8 mouse cellular contexts compared by ENCODE assay signal in genomic region chr11:104468751-104469268, GRCm38 (mm10). TPM values are rescaled to one million over a fixed set of nuclear protein-coding genes. Genes with fewer than 3 reads are reported as not detected.
DNase-seq lines count a peak whose midpoint lies in the region; ATAC-seq and TF ChIP-seq lines count a peak whose summit lies in the region.

Gene Kansl1 (minus strand): TSS chr11:104468861.

- H3K4me2 ChIP-seq in embryonic facial prominence, embryonic 14.5 days (ENCODE audit: low read depth, low read length): peak within 1 kb of the TSS; percentile 71
- H3K4me2 ChIP-seq in heart, embryonic 14.5 days (ENCODE audit: low read length): peak within 1 kb of the TSS; percentile 75
- peak within 1 kb of the TSS; percentile 88 for H3K4me2 ChIP-seq in stomach, embryonic 16.5 days (ENCODE audit: low read depth, low read length)

- H3K4me1 ChIP-seq in embryonic facial prominence, embryonic 14.5 days (ENCODE audit: control insufficient read depth, insufficient read depth, low read length): peaks cover 12% of the 10 kb centered on the region
- H3K4me1 ChIP-seq in heart, embryonic 14.5 days (ENCODE audit: control insufficient read depth in 2 of 2, insufficient read depth in 2 of 2, low read length in 2 of 2): peaks cover 0 to 16% of the 10 kb centered on the region in 2 experiments; a peak in 3 of 4 replicates
- peaks cover 7% of the 10 kb centered on the region for H3K4me1 ChIP-seq in stomach, embryonic 16.5 days (ENCODE audit: control insufficient read depth, insufficient read depth, low read length)

- intact Hi-C loops in left cerebral cortex, adult 2 months (cut with DNase I): no loop called here

- peak; percentile 69 for ATAC-seq in embryonic facial prominence, embryonic 14.5 days (ENCODE audit: low read depth)
- peak; percentile 73 for ATAC-seq in heart, embryonic 14.5 days (ENCODE audit: insufficient number of reproducible peaks, insufficient read depth, low FRiP score, low read depth)
- ATAC-seq in stomach, embryonic 16.5 days (ENCODE audit: insufficient read depth, low FRiP score): peak; percentile 77

- no peak for TF ChIP-seq CTCF in left cerebral cortex, adult 2 months (IDR thresholded peaks at IDR 0.05)

- DNase-seq in left cerebral cortex, adult 2 months (ENCODE audit: extremely low spot score in 1 of 2, low spot score in 2 of 2): peak; percentile 11 to 25
- DNase-seq in left cerebral cortex, adult 9 months (ENCODE audit: low spot score in 2 of 2): no peak
- peak; percentile 55 for DNase-seq in adrenal gland, postnatal 10 days
- DNase-seq in embryonic facial prominence, embryonic 14.5 days (ENCODE audit: low spot score): peak; percentile 4
- peak in 1 of 2 experiments; percentile 5 for DNase-seq in layer of hippocampus, postnatal 14 days (ENCODE audit: low spot score in 2 of 2)
- DNase-seq in lung, postnatal 25 days (ENCODE audit: low spot score): peak; percentile 6

- no peaks in the 10 kb centered on the region for H3K27me3 ChIP-seq in embryonic facial prominence, embryonic 14.5 days (replicated peaks; ENCODE audit: control insufficient read depth, insufficient read depth, low read length)
- no peaks in the 10 kb centered on the region for H3K27me3 ChIP-seq in heart, embryonic 14.5 days (ENCODE audit: control insufficient read depth, insufficient read depth, low read length)
- H3K27me3 ChIP-seq in stomach, embryonic 16.5 days (ENCODE audit: control insufficient read depth, insufficient read depth, low read length): no peaks in the 10 kb centered on the region

- WGBS in embryonic facial prominence, embryonic 14.5 days: under 1% methylated on average over 26 of the region's 69 CpGs
- WGBS in heart, embryonic 14.5 days: under 1% methylated on average over 66 of the region's 69 CpGs
- WGBS in stomach, embryonic 16.5 days: under 1% methylated on average over 60 of the region's 69 CpGs

- no peaks in the 10 kb centered on the region for H3K9me3 ChIP-seq in embryonic facial prominence, embryonic 14.5 days (ENCODE audit: control insufficient read depth, low read length)
- H3K9me3 ChIP-seq in heart, embryonic 14.5 days (ENCODE audit: control insufficient read depth, low read length): no peaks in the 10 kb centered on the region
- no peaks in the 10 kb centered on the region for H3K9me3 ChIP-seq in stomach, embryonic 16.5 days (replicated peaks; ENCODE audit: control insufficient read depth, low read length)

- peaks cover 20% of the 10 kb centered on the region for H3K36me3 ChIP-seq in embryonic facial prominence, embryonic 14.5 days (ENCODE audit: control insufficient read depth, insufficient read depth, low read length)
- H3K36me3 ChIP-seq in heart, embryonic 14.5 days (ENCODE audit: control insufficient read depth, insufficient read depth, low read length): peaks cover 24% of the 10 kb centered on the region
- H3K36me3 ChIP-seq in stomach, embryonic 16.5 days (ENCODE audit: control insufficient read depth, insufficient read depth, low read length): no peaks in the 10 kb centered on the region

- peak within 1 kb of the TSS; percentile 96 for H3K9ac ChIP-seq in embryonic facial prominence, embryonic 14.5 days (ENCODE audit: low read depth, low read length)
- H3K9ac ChIP-seq in heart, embryonic 14.5 days (ENCODE audit: low read length): peak within 1 kb of the TSS; percentile 96
- peak within 1 kb of the TSS; percentile 98 for H3K9ac ChIP-seq in stomach, embryonic 16.5 days (ENCODE audit: low read length)

- peak within 1 kb of the TSS; percentile 65 for H3K4me3 ChIP-seq in left cerebral cortex, adult 2 months
- H3K4me3 ChIP-seq in embryonic facial prominence, embryonic 14.5 days (ENCODE audit: low read depth, low read length): peak within 1 kb of the TSS; percentile 95
- peak within 1 kb of the TSS; percentile 95 to 99 for H3K4me3 ChIP-seq in heart, embryonic 14.5 days (ENCODE audit: control insufficient read depth in 1 of 2, insufficient read depth in 1 of 2, low read depth in 1 of 2, low read length in 2 of 2)
- peak within 1 kb of the TSS; percentile 94 for H3K4me3 ChIP-seq in stomach, embryonic 16.5 days (replicated peaks; ENCODE audit: low read length)

- H3K27ac ChIP-seq in left cerebral cortex, adult 2 months: peak within 1 kb of the TSS; percentile 80
- peak within 1 kb of the TSS; percentile 61 for H3K27ac ChIP-seq in embryonic facial prominence, embryonic 14.5 days (replicated peaks; ENCODE audit: low read depth, low read length)
- H3K27ac ChIP-seq in heart, embryonic 14.5 days (replicated peaks in 1 of 2; ENCODE audit: control insufficient read depth in 1 of 2, insufficient read depth in 1 of 2, low read depth in 2 of 2, low read length in 2 of 2): peak within 1 kb of the TSS in 1 of 2 experiments; percentile 68; a peak in 2 of 4 replicates
- H3K27ac ChIP-seq in stomach, embryonic 16.5 days (ENCODE audit: low read length): peak within 1 kb of the TSS; percentile 56

RNA-seq across cellular contexts. Expression of gene Kansl1, which starts in this region (rescaled TPM):
- total RNA-seq in left cerebral cortex, adult 2 months (2021): 10 to 100 TPM; 78.6 to 80.0 TPM
- total RNA-seq in adrenal gland, postnatal 10 days (2021): 10 to 100 TPM; 40.9 to 46.3 TPM
- polyA plus RNA-seq in embryonic facial prominence, embryonic 14.5 days (2014; fragmentation: Nextera tagmentation; extraction: Ambion mirVana): 26.0 and 27.9 TPM in 2 replicates
- polyA plus RNA-seq in heart, embryonic 14.5 days (2014; fragmentation: Nextera tagmentation; extraction: Ambion mirVana): 14.5 and 16.5 TPM in 2 replicates
- total RNA-seq in layer of hippocampus, postnatal 14 days (2021): 10 to 100 TPM; 59.5 to 63.1 TPM
- polyA plus RNA-seq in stomach, embryonic 16.5 days (2015; fragmentation: Nextera tagmentation; extraction: Ambion mirVana): 17.3 and 18.9 TPM in 2 replicates

Comparison
In these comparisons a context has a peak if more than half of its experiments do, and no peak if none do; other contexts are left out.
1. DNase-seq: peak in left cerebral cortex, adult 2 months (2 of 2), adrenal gland, postnatal 10 days (single experiment), embryonic facial prominence, embryonic 14.5 days (single experiment) and lung, postnatal 25 days (single experiment); none in left cerebral cortex, adult 9 months (0 of 2).
2. Peak in every context shown above with its lines, with median percentiles within 50 percentile points of each other: H3K4me3 ChIP-seq, ATAC-seq, H3K4me2 ChIP-seq and H3K9ac ChIP-seq.